Mouse (Mus musculus) central nervous system, embryonic 11.5 days (tissue): ENCODE measurements around the gene Slc22a28. TPM values are rescaled to one million over a fixed set of nuclear protein-coding genes. Genes with fewer than 3 reads are reported as not detected.

Experiments used
- polyA plus RNA-seq: library from polyadenylated mRNA; depleted of rRNA; stranded (reverse); fragments of >200 nt; gene quantifications from 2 replicates; pipeline ENCODE4 v1.2.3, GENCODE M21; 2012; rRNA removed

The Slc22a28 gene
- 0.05 TPM in 1 of 2 replicates, not detected in the other for polyA plus RNA-seq

DNA sequence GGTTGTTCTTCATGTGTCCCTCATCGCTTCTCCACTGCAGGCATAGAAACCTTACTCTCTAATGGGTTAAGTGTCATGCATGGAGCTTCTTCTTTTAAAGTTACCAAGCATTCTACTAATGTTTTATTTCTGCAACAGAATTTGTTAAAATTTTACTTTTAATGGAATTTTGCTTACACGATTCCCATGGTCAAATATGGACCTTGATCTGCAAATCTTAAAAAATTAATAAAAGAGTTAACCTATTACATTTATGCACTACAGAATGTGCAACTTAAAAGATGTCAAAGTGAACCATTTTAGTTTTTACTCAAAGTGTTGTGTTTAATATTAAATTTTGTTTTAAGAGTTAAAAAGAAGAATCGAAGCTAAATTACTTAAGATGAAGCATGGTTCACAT is at the start of gene Slc22a28:
Gene Slc22a28, minus strand, starts transcription at position 102 of the 400 bp plus-strand sequence.

Other genes starting within 250 kb of the Slc22a28 start
- not detected in 2 replicates for gene Slc22a27, start 166.0 kb downstream of the Slc22a28 start, polyA plus RNA-seq
- gene Slc22a29, start 86.9 kb upstream of the Slc22a28 start, polyA plus RNA-seq, result 0.10 TPM in 1 of 2 replicates, not detected in the other